Mouse (Mus musculus): ENCODE results near the gene Myt1l.
A peak's percentile ranks its signal among the peaks of the same experiment; 100 is the strongest.

Gene Myt1l

GRCm38 (mm10) chr12:29897533-29898085, 369.4 kb downstream of the Myt1l start:
- no peak for DNase-seq (ENCODE audit: low spot score)

- DNase-seq (ENCODE audit: low spot score): no peak
These were observed 376.1 kb downstream of the Myt1l start for GRCm38 (mm10) chr12:29904101-29904874.

GRCm38 (mm10) chr12:29907056-29907455, 378.9 kb downstream of the Myt1l start:
- DNase-seq (ENCODE audit: low spot score): peak; percentile 59

GRCm38 (mm10) chr12:29916139-29916538, 388.0 kb downstream of the Myt1l start:
- DNase-seq (ENCODE audit: low spot score): no peak

- no peak for DNase-seq (ENCODE audit: low spot score)
These were observed 388.6 kb downstream of the Myt1l start for GRCm38 (mm10) chr12:29916807-29917206.

- DNase-seq (ENCODE audit: low spot score): no peak
These were observed 392.1 kb downstream of the Myt1l start for GRCm38 (mm10) chr12:29920298-29920697.

GRCm38 (mm10) chr12:29921481-29921880, 393.3 kb downstream of the Myt1l start:
- DNase-seq (ENCODE audit: low spot score): no peak

GRCm38 (mm10) chr12:29926896-29927295, 398.7 kb downstream of the Myt1l start:
- DNase-seq (ENCODE audit: low spot score): peak; percentile 47

- DNase-seq (ENCODE audit: low spot score): no peak
These were observed 402.4 kb downstream of the Myt1l start for GRCm38 (mm10) chr12:29930591-29930990.

GRCm38 (mm10) chr12:29932951-29933350, 404.8 kb downstream of the Myt1l start:
- DNase-seq (ENCODE audit: low spot score): no peak

- no peak for DNase-seq (ENCODE audit: low spot score)
These were observed 405.3 kb downstream of the Myt1l start for GRCm38 (mm10) chr12:29933501-29933900.

- no peak for DNase-seq (ENCODE audit: low spot score)
These were observed 406.0 kb downstream of the Myt1l start for GRCm38 (mm10) chr12:29934120-29934581.

GRCm38 (mm10) chr12:29937308-29937707, 409.1 kb downstream of the Myt1l start, which contains the start of gene Pxdn:
Gene Pxdn (plus strand): TSS chr12:29937608.
- no peak for DNase-seq (ENCODE audit: low spot score)

GRCm38 (mm10) chr12:29937851-29938375, 409.7 kb downstream of the Myt1l start:
- DNase-seq (ENCODE audit: low spot score): peak; percentile 51

GRCm38 (mm10) chr12:29938376-29939041, 410.3 kb downstream of the Myt1l start:
- DNase-seq (ENCODE audit: low spot score): peak; percentile 60

GRCm38 (mm10) chr12:29939261-29939671, 411.1 kb downstream of the Myt1l start:
- no peak for DNase-seq (ENCODE audit: low spot score)

GRCm38 (mm10) chr12:29942435-29942834, 414.3 kb downstream of the Myt1l start:
- DNase-seq (ENCODE audit: low spot score): no peak

- DNase-seq (ENCODE audit: low spot score): no peak
These were observed 416.5 kb downstream of the Myt1l start for GRCm38 (mm10) chr12:29944650-29945049.

- DNase-seq (ENCODE audit: low spot score): no peak
These were observed 417.1 kb downstream of the Myt1l start for GRCm38 (mm10) chr12:29945182-29945743.

GRCm38 (mm10) chr12:29951043-29951442, 422.9 kb downstream of the Myt1l start:
- no peak for DNase-seq (ENCODE audit: low spot score)

- no peak for DNase-seq (ENCODE audit: low spot score)
These were observed 423.3 kb downstream of the Myt1l start for GRCm38 (mm10) chr12:29951485-29951884.

GRCm38 (mm10) chr12:29952102-29952501, 423.9 kb downstream of the Myt1l start:
- DNase-seq (ENCODE audit: low spot score): peak; percentile 57
